Mouse (Mus musculus): ENCODE measurements around the gene Prss50.

Prss50 gene

GRCm38 (mm10) chr9:110874660-110875191 is 17.0 kb downstream of the Prss50 start:
- DNase-seq (ENCODE audit: low spot score), result no peak

DNA sequence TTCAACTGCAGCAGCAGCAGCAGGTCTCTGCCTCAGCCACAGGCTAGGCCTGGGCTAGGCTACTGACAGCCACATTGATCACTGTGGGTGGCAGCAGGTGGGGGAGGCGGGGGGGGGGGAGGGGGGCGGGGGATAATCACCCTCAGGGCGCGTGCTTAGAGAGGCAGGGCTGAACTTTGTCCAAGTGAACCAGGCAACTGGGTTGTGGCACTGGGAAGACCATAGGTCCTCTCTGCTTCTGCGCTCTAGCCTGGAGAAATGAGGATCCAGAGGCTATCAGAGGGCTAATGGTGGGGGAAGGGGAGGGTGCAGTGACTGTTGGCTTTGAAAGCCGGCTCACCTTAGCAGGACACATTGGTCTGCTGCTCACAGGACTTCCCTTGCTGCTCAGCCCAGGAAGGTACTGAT is 17.5 kb downstream of the Prss50 start:
- DNase-seq (ENCODE audit: low spot score), result peak; percentile 18

DNA sequence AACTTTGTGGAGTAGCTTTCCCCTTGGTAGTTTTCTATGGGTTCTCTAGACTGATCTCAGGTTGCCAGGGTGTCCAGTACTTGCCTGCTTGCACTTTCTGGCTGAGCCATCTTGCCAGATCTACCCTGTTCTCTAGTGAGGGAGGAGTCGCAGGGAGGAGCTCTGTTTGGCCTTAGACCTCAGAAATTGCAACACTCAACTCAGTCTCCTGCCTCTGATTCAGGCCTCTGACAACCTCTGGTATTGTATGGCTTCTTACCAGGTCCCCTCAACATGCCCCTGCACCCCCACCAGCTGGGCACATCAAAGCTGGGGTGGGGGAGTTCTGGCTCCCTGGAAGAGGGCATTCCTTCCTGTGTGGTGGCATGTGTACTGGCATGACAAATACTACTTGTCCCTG is 19.6 kb downstream of the Prss50 start:
- no peak for DNase-seq (ENCODE audit: low spot score)

- DNase-seq (ENCODE audit: low spot score), result no peak
Measured at GRCm38 (mm10) chr9:110877888-110878287, 20.1 kb downstream of the Prss50 start.

DNA sequence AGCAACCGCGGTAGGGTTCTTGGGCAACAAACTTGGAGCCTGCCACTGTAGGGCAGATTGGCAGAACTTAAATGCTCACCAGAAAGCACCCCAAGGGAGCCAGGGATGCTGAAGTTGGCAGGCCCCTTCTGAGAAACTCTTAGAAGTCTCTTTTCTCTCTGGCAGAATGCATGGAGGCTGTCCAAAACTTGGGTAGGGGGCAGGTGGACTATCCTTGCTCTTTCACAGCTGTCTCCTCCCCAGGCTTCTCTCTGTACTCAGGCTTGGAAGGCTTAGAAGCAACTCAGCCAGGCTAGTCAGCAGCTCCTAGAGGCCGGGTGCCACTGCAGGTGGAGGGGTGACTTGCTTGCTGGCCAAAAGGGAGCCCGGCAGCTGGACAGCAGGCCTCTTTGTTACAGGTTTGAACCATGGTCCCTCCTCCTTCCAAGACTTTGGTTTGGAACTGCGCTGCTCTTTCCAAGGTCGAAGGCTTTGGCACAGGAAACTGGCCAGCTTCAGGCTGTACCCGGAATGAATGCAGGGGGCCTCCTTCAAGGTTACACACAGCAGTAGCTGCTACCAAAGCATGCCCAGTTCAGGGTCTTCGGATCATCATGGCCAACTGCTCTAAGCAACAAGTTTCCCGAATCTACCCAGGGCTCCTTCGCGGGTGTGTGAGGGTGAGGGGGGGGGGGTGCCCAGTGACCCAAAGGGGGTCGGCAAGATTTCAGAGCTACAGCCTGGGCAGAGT is 21.6 kb downstream of the Prss50 start, which contains the start of gene Als2cl:
Gene Als2cl (plus strand): TSS at position 680 of the 730 bp plus-strand sequence.
- DNase-seq (ENCODE audit: low spot score), result no peak

GRCm38 (mm10) chr9:110879998-110880561 is 22.3 kb downstream of the Prss50 start, which contains the start of gene Tmie:
TSS of gene Tmie (minus strand) at chr9:110880113.
- DNase-seq (ENCODE audit: low spot score), result peak; percentile 25

DNA sequence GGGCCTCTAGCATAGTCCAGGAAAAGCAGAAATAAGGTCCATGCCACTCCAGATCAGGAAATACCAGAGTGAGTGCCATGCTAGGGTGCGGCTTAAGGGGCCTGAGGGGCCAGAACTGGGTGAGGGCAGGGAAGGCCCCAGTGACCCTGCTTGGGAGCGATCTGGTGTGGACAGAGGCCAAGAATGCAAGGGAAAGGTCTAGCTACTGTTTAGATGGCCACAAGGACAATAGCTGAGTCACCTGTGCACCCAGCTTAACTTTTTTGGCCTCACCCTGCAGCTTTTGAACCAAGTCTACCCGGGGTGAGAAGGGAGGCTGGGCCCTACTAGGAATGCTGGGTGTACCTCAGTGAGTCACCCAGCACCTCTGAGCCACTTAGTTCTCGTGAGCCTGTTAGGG is 23.0 kb downstream of the Prss50 start:
- DNase-seq (ENCODE audit: low spot score), result no peak

GRCm38 (mm10) chr9:110881953-110882352 is 24.2 kb downstream of the Prss50 start:
- DNase-seq (ENCODE audit: low spot score), result no peak

DNA sequence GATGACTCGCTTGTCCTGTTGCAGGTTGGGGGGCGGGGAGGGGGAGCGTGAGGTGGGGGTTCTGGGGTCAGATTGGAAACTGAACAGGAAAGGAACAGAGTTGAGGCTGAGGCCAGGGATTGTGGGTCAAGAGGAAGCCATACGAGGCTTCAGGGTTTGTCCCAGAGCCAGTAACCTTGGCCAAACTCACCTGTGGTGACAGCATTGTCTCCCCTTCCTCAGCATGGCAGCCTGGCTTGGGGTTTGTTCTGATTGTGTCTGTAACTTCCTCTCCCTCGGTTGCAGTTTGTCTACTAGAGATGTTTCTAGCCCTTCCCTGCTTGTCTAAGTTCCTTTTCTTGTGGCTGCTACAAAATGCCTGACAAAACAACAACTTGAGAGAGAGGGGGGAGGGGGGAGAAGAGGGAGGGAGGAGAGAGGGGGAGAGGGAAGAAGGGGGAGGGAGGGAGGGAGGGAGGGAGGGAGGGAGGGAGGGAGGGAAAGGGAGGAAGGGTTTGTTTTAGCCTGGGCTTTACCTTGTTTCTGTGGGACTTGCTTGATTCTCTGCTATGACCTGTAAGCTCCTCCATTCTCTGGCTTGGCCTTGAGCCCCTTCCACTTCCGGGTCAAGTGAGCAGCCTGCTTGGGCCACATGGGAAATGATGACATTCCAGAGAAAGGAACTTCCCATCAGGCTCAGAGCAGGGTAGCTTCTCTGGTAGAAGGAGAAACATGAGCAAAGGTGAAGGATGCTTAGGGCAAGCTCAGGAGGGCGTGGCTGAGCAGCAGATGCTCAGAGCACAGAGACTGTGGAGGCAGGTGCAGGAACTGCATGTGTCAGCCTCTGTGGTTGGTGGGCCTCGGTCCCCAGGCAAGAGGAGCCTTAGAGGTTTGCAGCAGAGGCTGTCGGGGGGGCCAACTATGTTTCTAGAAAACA is 29.9 kb downstream of the Prss50 start:
- no peak for DNase-seq (ENCODE audit: low spot score)

GRCm38 (mm10) chr9:110888935-110889334 is 31.2 kb downstream of the Prss50 start:
- no peak for DNase-seq (ENCODE audit: low spot score)

GRCm38 (mm10) chr9:110890026-110890783 is 32.4 kb downstream of the Prss50 start:
- no peak for DNase-seq (ENCODE audit: low spot score)

GRCm38 (mm10) chr9:110891077-110891828 is 33.5 kb downstream of the Prss50 start:
- no peak for DNase-seq (ENCODE audit: low spot score)

DNA sequence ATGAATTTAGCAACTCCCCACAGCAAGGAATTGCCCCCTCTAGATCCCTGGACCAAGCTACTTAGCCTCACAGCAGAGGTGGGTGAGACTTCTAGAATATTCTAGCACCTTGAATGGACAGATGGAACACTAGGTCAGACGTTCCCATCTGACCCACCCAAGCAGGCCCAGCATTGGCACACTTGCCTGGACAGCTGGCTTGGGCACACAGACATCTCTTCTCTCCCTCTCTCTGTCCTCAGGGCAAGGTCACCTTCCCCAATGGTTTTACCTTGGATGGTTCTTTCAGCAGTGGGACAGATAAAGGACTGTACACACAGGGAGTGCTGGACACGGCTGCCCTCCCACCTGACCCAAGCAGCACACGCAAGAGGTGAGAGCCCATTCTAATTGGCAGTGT is 34.8 kb downstream of the Prss50 start:
- DNase-seq (ENCODE audit: low spot score), result no peak

DNA sequence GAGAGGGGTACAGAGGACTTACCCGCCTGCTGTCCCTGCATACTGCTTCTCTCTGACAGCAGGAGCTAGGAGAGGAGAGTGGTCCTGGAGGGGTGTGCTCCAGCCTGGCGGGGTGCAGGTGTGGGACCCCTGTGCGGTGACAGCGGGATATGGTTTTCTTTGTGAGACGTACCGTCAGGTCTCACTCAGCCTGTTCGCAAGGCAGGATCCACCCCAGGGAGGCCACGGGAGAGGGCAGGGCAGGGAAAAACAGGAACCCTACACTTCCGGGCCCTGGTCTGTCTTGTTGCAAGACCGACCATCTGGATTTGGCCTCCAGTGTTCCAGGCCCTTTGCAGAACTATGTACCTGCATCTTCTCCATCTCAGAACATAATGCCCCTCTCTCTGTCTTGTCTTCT is 35.7 kb downstream of the Prss50 start:
- no peak for DNase-seq (ENCODE audit: low spot score)

DNA sequence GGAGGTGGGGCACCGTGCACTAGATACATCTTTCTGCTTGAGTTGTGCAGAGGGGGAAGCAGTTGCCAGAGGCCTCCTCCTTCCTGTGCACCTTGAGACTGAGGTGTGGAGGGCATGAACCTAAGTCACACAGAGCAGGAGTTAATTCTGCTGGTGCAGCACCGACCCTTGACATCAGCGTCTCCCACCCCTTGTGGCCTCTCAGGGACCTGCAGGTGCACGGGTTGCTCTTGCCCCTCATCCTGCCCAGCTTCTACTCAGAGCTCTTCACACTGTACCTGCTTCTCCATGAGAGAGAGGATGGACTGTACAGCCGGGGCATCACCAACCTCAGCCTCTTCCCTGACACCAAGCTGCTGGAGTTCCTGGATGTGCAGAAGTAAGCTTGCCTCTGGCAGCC is 37.7 kb downstream of the Prss50 start:
- no peak for DNase-seq (ENCODE audit: low spot score)

DNA sequence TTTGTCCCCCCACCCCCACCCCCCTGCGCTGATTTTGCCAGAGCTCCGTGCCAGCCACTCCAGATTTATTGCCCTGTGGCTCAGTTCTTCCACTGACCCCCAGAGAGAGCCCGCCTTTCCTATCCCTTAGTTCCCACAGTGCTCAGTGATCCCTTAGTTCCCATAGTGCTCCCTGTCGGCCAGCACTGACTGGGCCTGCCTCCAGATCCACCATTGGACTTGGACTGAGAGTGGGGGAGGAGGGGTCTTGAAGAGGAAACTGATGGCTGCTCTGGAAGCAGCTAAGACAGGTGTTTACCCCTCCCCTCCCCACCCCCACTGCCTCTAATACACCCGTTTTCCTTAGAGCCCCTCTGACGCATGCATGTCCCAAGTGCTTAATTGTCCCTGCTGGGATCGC is 38.2 kb downstream of the Prss50 start:
- no peak for DNase-seq (ENCODE audit: low spot score)

DNA sequence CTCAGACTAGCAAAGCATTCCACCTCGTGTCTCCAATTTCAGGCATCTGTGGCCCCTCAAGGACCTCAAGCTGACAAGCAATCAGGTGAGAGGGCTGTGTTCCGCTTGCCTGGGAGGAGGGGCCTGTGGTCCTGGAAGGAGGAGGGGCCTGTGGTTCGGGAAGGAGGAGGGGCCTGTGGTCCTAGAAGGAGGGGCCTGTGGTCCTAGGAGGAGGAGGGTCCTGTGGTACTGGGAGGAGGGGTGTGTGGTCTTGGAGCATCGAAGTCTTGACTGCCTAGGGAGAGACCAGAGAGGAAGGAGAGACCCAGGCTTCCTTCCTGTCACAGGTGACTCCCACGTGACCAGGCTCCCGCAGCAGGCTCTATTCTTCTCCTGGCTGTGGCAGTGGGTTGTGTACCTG is 38.8 kb downstream of the Prss50 start:
- no peak for DNase-seq (ENCODE audit: low spot score)

GRCm38 (mm10) chr9:110899451-110900008 is 41.8 kb downstream of the Prss50 start:
- DNase-seq (ENCODE audit: low spot score), result no peak

- no peak for DNase-seq (ENCODE audit: low spot score)
Measured at GRCm38 (mm10) chr9:110901204-110901603, 43.4 kb downstream of the Prss50 start.

DNA sequence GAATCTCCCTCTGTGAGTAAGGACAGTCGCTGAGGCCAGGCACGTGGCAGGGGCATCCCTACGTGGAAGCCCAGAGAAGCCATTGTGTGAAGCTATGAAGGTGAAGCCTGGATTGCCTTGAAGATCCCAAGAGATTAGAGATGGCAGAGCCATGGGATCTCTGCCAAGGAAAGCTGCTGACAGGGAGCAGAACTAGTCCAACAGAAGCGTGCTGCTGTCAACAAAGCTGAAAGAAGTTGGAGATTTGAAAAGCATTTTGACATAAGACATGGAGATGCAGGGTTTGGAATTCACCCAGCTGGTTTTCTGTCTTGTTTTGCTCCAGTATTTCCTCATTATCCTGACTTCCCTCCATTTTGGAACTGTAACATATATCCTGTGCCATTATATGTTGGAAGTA is 44.5 kb downstream of the Prss50 start:
- no peak for DNase-seq (ENCODE audit: low spot score)

All from retina, embryonic 14.5 days (tissue).